Mouse (Mus musculus): ENCODE measurements around the gene Cyp2w1.
"Not testable (repeated sequence)": the region's sequence is repeated elsewhere in the genome, so short reads cannot be mapped to it uniquely, and the experiment has no call there.

Cyp2w1 gene

DNA sequence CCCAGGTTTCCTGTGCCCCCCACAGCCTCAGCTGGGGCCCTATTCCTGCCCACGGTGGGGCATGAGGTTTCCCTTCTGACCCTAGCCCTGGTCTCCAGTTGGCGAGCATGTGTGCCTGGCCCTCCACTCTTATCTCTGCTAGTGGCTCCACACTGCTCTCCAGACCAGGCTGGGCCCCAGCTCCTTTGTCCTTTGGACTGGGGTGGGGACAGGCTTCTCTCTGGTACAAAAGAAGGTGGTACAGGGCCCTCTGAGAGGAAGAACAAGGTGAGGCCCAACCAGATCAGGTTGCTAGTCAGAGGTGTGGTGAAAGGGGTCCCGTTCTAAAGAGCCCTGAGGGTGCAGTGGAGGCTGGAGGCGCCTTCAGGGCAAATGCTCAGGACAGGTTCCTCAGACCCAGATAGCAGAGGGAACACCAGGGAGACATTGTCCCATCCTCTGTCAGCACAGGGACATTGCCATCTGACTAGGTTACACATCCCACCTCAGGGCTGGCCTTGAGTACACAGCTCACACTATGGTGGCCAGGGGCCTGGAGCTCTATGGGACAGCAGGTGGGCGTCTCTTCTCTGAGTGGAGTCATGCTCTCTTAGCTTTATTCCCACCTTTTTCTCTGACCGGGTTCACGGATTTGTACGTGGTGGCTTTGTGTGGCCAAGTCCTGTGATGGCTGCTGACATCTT lies 19.7 kb upstream of the Cyp2w1 start:
- no peak for DNase-seq

DNA sequence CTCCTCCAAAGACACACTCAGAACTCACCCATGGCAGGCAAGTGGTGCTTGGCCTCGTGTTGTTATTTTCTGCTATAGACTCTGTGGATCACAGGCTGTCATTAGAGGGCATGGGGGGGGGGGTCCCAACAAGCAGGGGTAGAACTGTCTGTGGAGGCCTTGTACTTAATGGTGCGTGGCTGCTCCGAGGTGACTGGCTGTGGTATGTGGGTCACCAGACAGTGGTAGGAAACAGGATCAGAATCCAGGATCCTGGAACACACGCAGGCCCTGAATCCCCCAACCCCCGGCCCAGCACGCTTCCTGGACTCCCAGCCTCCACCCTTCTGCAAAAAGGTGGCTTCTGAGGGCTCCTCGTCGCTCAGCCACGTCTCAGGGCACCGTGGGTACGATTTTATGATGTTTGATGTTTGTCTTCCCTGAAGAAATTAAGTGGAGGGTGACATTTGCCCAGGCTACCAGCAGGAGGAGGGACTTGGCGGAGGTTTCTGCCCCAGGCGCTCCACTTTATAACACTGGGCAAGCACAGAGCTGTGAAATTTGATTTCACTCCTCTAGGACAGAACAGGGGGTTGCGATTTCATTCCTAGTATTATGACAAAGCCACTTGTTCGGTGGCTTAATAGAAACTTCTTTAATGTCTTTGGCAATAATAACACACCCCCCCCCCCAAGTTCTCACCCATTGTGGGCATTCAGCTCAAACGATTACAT lies 19.0 kb upstream of the Cyp2w1 start:
- peak; percentile 60 for DNase-seq

DNA sequence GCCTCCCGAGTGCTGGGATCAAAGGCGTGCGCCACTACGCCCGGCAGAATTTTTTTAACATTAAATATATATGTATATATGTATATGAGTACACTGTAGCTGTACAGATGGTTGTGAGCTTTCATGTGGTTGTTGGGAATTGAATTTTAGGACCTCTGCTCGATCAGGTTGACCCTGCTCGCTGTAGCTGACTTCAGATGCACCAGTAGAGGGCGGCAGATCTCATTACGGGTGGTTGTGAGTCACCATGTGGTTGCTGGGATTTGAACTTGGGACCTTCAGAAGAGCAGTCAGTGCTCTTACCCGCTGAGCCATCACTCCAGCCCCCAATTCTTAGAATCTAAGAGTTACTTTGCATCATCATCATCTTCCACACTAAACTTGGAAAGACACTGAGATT lies 18.0 kb upstream of the Cyp2w1 start:
- not testable (repeated sequence) for DNase-seq

DNA sequence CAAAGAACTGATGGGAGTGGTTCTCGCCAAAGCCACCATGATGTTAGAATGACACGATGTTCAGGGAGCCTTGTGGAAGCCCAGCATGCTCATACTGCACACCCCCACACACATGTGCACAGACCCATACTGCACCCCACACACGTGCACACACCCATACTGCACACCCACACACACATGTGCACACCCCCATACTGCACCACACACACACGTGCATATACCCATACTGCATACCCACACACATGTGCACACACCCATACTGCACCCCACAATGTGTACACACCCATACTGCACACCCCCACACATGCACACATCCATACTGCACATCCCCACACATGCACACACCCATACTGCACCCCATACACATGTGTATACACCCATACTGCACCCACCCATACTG lies 16.8 kb upstream of the Cyp2w1 start:
- DNase-seq: no peak

DNA sequence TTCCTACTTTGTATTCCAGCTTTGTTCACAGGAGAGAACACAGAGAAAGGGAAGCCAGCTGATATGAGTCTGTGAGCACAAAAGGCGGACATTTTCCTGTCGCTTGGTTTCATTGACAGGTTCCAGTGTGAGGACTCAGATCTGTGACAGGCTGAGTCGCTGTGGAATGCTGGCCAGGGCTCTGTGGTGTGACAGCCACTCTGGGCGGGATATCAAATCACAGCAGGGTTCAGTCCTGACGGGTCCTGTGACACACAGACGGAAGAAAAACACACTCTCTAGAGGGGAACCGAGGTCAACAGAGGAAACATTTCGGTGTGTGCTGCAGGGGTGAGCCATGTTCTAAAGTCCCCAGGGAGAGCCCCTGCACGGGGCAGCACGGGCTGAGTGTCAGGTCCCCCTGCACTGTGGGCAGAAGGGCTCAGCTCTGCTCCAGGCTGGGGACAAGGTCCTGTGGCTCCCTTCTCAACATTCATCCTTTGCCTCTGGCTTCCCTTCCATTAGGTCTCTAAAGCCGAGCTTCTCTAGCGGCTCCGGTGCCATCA lies 14.5 kb upstream of the Cyp2w1 start:
- DNase-seq: no peak

DNA sequence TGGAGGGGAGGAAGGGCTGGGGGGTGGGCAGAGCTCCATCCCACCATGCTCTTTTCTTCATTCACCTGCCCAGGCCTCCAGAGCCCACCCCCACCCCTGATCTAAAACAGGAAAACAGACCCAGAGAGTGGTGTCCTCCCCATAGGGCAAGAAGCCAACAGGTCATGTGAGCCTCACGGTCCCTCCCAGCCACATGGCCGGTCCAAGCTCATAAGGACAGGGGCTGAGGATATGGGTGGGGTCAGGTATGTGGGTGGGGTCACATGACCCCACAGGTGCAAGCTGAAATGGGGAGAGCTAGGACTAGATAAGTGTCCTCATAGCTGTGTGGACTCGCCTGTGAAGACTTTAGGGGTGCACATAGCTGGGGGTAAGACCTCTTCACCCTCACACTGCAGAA lies 14.0 kb upstream of the Cyp2w1 start:
- DNase-seq: peak; percentile 58

DNA sequence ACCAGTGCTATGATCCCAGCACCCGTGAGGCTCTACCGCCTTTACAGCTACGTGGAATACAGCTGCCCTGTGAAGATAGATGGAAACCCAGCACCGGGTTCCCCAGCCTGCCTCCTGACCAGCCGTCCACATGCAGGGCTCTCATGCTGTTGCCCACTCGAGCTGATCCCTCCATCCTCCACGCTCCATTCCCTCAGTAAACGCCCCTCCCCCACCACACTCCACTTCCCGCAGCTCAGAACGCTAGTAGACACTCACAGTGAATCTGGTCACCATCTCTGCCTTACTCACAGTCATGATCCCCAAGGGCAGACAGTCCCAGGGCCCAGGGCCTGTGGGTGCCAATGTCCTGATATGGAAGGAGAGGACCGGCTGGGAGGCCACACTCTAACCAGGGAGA lies 13.5 kb upstream of the Cyp2w1 start:
- no peak for DNase-seq

DNA sequence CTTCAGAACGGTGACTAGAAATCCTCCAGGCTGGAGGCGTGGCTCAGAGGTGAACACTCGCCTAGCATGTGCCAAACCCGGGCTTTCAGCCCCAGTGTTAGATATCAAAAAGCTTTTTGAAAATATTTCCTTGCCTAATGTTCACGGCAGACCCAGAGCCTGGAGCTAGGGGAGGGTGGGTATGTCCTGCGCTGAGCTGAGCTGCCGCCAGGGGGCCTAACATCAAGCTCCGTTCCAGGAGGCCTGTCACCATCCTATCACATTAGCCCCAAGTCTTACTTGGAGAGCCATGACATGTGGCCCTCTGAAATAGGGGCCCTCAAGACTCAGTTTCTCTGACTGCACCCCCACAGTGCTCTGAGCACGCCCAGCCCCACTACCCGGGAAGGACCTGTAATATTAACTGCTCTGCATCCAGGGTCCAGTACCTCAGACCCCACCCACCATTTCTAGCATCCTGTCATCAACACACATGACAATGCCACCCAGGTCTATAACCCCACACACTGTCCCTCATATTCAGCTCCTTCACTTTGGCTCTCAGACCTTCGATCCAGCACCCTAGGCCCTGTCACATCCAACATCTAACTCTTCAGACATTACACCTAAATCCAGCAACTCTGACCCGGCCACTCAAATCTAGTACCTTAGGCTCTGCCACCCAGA lies 8.3 kb upstream of the Cyp2w1 start:
- DNase-seq: peak; percentile 79

DNA sequence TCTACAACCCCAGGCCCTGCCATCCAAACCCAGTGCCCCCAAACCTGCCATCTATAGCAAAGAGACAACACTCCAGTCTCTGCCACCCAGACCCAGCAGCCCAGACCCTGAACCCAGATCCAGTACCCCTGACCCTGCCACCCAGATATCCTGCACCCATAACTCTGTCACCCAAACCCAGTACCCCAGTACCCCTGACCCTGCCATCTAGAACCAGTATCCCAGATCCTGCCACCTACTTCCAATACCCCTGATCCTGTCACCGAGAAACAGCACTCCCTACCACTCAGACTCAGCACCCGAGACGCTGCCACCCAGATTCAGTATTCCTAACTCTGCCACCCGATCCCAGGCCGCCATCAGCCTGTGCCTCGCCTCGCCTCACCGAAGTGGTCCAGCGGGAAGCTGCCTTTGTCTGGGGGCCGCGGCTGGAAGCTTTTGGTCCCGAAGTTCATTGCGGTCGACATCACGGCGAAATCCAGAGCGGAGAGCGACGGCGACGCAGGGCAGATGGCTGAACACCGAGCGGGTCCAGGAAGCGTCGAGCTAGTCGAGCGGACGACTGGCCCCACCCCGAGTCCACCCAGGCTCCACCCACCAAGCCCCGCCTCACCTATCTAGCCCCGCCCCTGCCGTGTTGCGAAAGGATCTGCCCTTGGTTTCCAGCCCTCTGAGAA lies 7.6 kb upstream of the Cyp2w1 start:
- DNase-seq: peak; percentile 98

DNA sequence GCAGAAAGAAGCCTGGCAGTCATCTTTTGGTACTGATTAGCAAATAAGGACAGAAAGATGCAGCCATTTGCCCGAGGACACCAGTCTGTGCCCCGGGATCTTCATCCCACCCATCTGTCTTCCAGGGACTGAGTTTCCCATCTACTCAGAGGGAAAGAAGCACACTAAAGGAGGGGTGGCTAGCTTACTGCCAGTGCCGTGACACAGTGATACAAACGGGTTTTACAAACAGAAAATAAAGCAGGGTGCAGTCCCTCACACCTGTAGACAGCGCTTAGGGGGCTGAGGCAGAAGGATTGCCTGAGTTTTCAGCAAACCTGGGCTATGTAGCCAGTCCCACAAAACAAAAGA lies 7.1 kb upstream of the Cyp2w1 start:
- no peak for DNase-seq

DNA sequence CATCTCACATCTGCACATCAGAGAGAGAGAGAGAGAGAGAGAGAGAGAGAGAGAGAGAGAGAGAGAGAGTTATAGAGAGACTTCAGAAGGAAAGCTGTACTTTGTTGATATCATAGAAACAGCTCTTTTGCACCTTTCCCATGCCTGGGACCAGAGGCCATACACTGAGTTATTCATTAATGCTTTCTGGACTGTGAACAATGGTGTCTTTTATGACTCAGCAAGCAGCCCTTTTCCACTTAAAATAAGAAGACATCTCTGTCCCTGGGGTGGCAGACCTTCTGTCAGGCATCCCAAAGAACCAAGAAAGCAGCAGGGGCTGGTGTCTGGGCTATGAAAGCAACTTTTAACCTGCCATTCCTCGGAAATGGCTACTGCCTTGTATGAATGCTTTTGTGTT lies 5.2 kb upstream of the Cyp2w1 start:
- peak; percentile 79 for DNase-seq

DNA sequence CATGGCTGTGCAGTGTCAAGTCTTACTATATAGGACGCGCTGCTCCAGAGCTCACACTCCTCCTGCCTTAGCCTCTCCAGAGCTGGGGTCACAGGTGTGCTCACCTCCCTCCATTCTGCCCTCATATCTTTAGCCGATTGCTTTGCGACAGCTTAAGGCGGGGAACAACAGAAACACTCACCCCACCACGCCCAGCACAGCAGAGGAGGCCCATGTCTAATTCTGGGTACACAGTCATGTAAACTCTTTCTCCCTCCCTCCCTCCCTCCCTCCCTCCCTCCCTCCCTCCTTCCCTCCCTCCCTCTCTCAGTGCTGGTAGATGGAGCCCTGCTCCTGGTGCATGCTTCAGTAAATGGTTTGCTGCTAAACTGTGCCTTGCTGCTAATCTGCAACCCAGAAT lies 2.7 kb upstream of the Cyp2w1 start:
- no peak for DNase-seq

DNA sequence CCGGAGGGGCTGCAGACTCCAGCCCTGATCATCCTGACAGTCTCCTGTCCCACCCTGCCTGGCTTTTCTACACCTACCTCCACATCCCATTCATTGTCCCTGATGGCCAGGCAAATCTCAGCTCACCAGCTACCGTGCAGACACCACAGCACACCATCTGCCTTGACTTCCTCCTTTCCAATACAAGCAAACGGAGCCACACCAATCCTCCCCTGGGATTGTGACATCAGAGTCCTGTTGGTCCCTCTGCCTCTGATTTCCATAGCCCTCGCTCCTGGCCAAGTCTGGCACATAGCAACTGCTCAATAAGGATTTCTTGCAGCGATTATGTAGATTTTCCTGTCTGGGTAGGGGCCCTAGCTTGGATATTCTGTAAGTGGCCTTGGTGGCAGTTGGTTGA lies 1.3 kb upstream of the Cyp2w1 start, which contains the start of gene Cox19:
Cox19 (minus strand) TSS at position 285 of the 400 bp plus-strand sequence.
- DNase-seq: no peak

DNA sequence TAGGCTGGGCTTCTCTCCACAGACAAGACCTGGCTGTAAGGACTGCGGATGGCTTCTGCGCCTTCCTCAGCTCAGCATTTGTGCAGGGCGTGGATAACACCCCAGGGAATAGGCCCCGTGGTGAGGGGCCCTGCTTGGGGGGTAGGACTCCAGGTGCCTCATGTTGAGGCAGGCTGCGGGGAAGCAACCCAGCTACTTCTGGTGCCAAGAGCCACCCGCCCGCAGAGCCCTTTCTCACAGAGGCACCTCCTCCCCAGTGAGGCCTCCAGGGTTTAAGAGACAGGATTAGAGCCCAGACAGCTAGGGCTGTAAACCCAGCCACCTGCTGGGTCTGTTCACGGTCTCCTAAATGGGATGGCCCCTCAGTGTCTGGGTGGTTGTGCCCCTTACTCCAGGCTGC lies 789 bp upstream of the Cyp2w1 start:
- no peak for DNase-seq

DNA sequence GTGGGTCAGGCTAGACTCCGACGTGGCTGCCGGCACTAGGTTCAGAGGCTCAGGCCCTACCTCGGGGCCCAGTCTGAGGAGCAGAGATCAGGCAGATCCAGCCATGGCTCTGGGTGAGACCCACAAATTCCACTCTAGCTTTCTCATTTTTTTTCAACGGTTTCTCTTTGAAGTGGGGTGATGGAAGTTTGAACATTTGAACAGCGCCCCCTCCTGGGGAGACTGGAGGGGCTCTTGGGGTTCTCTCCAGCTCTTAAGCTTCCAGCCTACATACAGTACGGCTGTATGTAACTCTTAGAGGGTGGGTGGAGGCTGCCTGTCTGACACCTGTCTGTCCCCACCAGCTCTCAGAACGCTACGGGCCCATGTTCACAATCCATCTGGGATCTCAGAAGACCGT lies 1.1 kb downstream of the Cyp2w1 start:
- no peak for DNase-seq

DNA sequence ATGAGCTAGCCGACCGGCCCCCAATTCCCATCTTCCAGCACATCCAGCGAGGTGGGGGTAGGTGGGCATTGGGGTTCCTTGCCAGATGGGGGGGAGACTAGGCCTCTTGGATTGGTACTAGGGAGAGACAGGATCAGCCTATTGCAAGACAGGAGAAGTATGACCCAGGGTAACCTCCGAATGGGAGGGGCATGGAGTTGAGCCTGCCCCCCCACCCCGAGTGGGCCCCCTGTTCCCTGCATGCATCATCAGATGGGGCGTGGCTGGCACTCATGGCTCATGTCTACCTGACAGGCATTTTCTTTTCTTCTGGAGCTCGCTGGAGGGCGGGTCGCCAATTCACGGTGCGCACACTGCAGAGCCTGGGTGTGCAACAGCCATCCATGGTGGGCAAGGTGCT lies 1.5 kb downstream of the Cyp2w1 start:
- DNase-seq: no peak

DNA sequence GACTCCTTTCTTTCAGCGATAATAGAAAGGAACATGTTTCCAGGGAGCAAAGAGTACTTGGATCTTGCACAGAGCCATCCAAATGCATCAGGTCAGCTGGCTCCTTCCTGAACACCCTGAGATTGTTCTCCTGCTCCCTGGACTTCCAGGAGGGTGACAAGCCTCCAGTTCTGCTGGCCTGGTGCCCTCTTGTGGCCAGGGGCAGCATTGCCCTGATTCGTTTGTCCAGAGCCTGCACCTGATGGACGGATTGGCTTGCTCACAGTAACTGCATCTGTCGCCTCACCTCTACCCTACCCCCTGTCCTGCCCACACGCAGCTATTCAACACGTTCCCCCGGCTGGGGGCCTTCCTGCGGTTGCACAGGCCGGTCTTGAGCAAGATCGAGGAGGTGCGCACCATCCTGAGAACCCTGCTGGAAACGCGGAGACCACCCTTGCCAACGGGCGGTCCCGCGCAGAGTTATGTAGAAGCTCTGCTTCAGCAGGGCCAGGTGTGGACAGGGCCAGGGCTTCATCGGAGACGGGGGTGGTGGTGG lies 2.9 kb downstream of the Cyp2w1 start:
- peak; percentile 92 for DNase-seq

DNA sequence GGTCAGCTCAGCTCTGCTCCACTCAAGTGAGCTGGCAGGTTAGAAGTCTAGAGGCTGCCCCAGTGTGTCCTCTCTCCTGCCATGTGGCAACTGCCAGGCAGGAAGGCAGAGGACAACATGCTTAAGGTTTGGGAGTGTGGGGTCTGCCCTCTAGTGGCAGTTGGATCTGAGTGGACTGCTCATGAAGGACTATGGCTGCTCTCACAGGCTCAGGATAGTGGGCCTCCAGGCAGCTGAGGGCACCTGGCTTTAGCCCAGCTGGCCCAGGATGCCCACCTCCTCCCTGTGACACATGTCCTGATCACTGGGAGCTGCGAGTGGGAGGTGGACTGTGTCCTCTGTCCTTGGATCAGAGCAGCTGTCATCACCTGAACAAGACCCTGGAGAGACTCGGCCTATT lies 6.2 kb downstream of the Cyp2w1 start:
- DNase-seq: peak; percentile 71

DNA sequence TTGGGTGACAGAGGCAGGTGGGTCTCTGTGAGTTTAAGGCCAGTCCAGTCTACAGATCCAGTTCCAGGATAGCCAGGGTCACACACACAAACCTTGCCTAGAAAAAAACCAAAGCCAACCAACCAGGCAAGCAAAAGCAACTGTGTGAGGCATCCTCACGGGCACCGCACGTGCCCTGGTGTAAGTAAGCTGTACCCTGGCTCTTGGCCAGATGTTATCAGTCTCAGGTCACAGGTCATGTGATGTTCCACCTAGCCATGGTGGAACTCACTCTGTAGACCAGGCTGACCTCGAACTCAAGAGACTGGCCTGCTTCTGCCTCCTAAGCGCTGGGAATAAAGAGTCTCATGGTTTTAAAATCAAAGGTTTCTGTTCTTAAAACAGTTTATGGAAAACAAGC lies 6.8 kb downstream of the Cyp2w1 start:
- DNase-seq: no peak

DNA sequence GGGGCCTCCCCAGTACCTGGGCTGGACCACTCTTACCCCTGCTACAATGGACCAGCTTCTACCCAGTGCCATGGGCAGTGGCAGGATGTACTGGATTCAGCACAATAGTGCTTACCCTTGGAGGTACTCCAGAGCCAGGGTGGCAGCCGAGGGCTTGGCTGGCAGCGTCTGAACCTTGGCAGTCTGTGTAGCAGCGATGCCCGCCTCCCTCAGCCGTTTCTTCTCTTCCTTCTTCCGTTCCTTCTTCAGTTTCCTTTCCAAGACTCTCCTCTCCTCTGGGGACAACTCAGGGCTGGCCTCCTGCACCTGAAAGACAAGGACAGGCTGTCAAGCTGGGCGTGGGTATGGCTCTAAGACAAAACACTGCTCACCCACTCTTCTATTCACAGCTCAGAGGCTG lies 11.4 kb downstream of the Cyp2w1 start:
- no peak for DNase-seq

DNA sequence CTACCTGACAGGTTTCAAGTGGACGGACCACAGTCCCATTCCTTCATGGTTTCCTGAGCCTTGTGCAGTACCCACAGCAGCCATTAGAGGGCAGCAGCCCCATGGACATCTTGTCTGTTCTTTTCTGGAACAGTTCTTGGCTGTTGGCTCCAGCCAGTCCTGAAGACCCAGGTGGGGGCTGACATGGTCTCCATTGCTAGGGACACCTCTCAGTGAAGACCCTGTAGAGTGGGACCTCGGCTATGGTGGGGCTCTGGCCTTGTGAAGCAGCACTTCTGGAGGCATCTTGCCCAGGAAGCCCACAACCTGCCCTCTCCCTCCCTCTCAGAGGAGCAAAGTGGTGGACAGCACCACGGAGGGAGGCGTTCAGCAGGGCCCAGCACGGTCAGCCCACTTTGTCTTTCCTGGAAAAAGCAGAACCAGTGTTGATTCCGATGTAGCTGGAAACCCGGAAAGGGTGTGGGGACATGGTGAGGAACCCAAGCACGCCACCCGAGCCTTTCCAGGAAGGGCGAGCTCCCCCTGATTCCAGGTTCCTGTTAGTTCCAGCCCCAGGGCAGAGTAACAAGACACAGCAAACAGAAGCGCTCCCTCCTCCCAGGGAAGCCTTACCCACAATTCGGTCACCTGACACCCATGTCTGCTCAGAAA lies 12.0 kb downstream of the Cyp2w1 start:
- DNase-seq: peak; percentile 95

DNA sequence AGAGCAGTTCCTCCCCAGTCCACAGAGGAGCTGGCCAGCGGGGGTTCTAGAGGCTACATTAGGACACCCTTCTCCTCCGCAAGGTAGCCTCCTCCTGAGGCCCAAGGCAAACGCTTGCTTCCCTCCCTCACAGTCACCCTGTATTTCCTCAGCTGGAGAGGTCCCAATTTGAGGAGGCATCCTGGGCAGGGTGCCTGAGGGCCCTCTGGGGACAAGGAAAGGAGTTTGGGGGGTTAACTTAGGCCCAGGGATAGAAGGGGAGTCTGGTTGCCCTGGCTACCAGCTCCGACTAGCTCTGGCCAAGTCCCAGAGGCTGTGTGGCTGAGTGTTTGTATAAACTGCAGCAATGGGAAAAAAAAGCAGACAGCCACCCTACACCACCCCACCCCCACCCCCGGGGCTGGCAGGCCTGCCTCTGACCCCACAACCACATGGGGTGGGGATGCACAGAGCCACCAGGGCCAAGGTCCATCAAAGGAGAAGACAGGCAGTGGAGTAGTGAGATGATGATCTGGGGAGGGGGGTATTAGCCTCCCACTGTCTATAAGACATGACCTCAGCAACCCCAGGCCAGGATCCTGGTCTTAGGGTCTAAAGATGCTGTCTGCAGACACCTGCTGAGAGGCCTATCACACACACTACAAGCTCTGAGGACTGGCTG lies 12.6 kb downstream of the Cyp2w1 start:
- no peak for DNase-seq

Data from kidney, adult 9 months (tissue).